Mouse (Mus musculus) liver, postnatal 0 days (tissue): ENCODE data around the gene Gtf2h5.

Source experiments
- CTCF ChIP-seq: sonication (generic); IDR thresholded peaks from 2 replicates; pipeline ENCODE4 v1.5.1; 2016; ENCODE audit warnings: antibody characterized with exemption, low read depth
- EP300 ChIP-seq: IDR thresholded peaks from 2 replicates; pipeline ENCODE4 v1.6.1; 2016; ENCODE audit warnings: antibody characterized with exemption, low read depth, mild to moderate bottlenecking

DNA sequence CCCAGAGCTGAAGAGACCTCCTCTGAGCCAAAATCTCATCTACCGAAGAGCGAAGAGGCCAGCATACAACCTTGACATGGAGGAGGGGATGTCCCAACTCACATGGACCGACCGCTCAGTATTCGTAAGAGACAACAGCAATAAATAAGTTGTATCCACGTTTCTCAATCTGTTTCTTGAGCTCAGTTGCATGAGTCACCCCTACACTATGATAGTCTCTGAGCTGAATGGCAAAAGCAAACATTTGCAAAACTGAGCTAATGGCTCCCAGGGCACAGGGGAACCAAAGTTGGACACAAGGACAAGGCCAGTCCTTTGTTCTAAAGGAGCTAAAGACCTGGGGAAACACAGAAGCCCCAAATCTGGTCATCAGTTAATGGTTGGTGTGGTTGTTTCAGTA lies 9.7 kb upstream of the Gtf2h5 start:
- TF ChIP-seq EP300 (no peak), CTCF (no peak)
